Mouse (Mus musculus) ES-Bruce4 (cell line): ENCODE data around the gene Fblim1. TPM values are rescaled to one million over a fixed set of nuclear protein-coding genes. Genes with fewer than 3 reads are reported as not detected.

ENCODE experiments used
- H3K27ac ChIP-seq: 2 replicates; pipeline ENCODE4 v1.5.1; 2012; ENCODE audit warnings: low read length, inconsistent platforms; ENCODE audit not compliant: insufficient read depth
- H3K27me3 ChIP-seq: 2 replicates; pipeline ENCODE4 v1.6.1; 2012; ENCODE audit warnings: mild to moderate bottlenecking, low read length, inconsistent platforms; ENCODE audit not compliant: control insufficient read depth, poor library complexity, insufficient read depth, severe bottlenecking
- H3K36me3 ChIP-seq: 2 replicates; pipeline ENCODE4 v1.6.1; 2012; ENCODE audit warnings: inconsistent platforms, mild to moderate bottlenecking, low read length, moderate library complexity; ENCODE audit not compliant: control insufficient read depth, poor library complexity, insufficient read depth, severe bottlenecking
- H3K4me1 ChIP-seq: one replicate; pipeline ENCODE4 v1.8.1; 2011; ENCODE audit warnings: low read length; ENCODE audit not compliant: control insufficient read depth, insufficient read depth
- H3K4me3 ChIP-seq: 2 replicates; pipeline ENCODE4 v1.5.1; 2011; ENCODE audit warnings: low read depth, mild to moderate bottlenecking, low read length
- H3K9ac ChIP-seq: 2 replicates; pipeline ENCODE4 v1.6.1; 2012; ENCODE audit warnings: low read depth, mild to moderate bottlenecking, inconsistent platforms; ENCODE audit not compliant: poor library complexity, severe bottlenecking
- H3K9me3 ChIP-seq: replicated peaks from 2 replicates; pipeline ENCODE4 v1.6.1; 2012; ENCODE audit warnings: mild to moderate bottlenecking, low read length, inconsistent platforms; ENCODE audit not compliant: control insufficient read depth, poor library complexity, insufficient read depth, severe bottlenecking
- CTCF ChIP-seq: IDR thresholded peaks from one replicate; pipeline ENCODE4 v1.8.1; 2011; ENCODE audit warnings: low read depth, low read length
- EP300 ChIP-seq: IDR thresholded peaks from 2 replicates; pipeline ENCODE4 v1.6.1; 2011; ENCODE audit warnings: low read depth, low read length; ENCODE audit not compliant: insufficient read depth
- POLR2A ChIP-seq: IDR thresholded peaks from one replicate; pipeline ENCODE4 v1.8.1; 2011; ENCODE audit warnings: low read length; ENCODE audit not compliant: insufficient read depth
- polyA plus RNA-seq: library from polyadenylated mRNA; stranded (reverse); fragments of >200 nt; gene quantifications from 2 replicates; pipeline ENCODE4 v1.2.4, GENCODE M21; 2011; ENCODE audit warnings: low read depth; ENCODE audit not compliant: missing spikeins, insufficient read depth, insufficient read length

Fblim1 gene
- polyA plus RNA-seq, 1 experiment = 73.8 TPM

- Histone ChIP-seq H3K27ac (no peak overlapping the region), H3K9ac (no peak overlapping the region), H3K4me1 (no peaks in the 10 kb centered on the region), H3K4me3 (no peak overlapping the region), H3K36me3 (no peaks in the 10 kb centered on the region), H3K27me3 (no peaks in the 10 kb centered on the region), H3K9me3 (no peaks in the 10 kb centered on the region)
- TF ChIP-seq POLR2A (no peak), CTCF (no peak), EP300 (no peak)
These were observed 65.1 kb downstream of the Fblim1 start for GRCm38 (mm10) chr4:141540844-141541243.

DNA sequence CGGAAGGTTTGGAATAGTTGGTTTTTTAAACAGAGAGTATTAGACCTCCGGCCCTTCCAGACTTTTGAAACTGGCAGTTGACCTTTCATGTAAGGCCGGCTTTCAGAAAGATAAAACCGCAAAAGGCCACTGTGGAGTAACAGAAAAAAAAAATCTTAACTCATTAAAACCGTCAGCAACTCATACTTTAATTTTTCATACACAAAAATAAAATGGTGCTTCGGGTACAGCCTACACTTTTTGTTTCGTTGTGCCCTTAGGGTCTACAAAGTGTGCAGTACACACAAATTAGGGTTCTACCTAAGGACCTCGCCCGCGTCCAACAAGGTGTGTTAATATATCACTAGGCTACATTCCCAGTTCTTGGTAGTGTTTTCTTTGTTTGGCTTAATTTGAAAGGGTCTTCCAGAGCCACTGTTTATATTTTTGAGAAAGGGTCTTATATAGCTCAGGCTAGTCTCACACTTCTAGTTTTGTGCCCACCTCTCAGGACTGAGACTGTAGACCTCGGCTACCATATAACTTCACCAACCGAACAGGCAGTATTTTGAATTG lies 66.6 kb downstream of the Fblim1 start:
- TF ChIP-seq POLR2A = no peak
- TF ChIP-seq EP300 = no peak
- TF ChIP-seq CTCF = no peak
- Histone ChIP-seq H3K27me3 (no peaks in the 10 kb centered on the region), H3K4me1 (no peaks in the 10 kb centered on the region), H3K36me3 (no peaks in the 10 kb centered on the region), H3K9ac (no peak overlapping the region), H3K4me3 (no peak overlapping the region), H3K9me3 (no peaks in the 10 kb centered on the region), H3K27ac (no peak overlapping the region)

- H3K27me3 ChIP-seq = no peaks in the 10 kb centered on the region
- H3K36me3 ChIP-seq = no peaks in the 10 kb centered on the region
- peak within 1 kb of the TSS; percentile 46; the same call in 1 of the 2 replicates for H3K27ac ChIP-seq
- H3K9ac ChIP-seq = peak within 1 kb of the TSS; percentile 92
- H3K4me1 ChIP-seq = no peaks in the 10 kb centered on the region
- H3K9me3 ChIP-seq = no peaks in the 10 kb centered on the region
- TF ChIP-seq CTCF = no peak
- no peak for TF ChIP-seq POLR2A
- no peak for TF ChIP-seq EP300
- H3K4me3 ChIP-seq = peak within 1 kb of the TSS; percentile 91
These were observed 67.3 kb downstream of the Fblim1 start, which contains the start of gene Spen for GRCm38 (mm10) chr4:141538408-141539212. Gene Spen (minus strand): TSS chr4:141538597.

DNA sequence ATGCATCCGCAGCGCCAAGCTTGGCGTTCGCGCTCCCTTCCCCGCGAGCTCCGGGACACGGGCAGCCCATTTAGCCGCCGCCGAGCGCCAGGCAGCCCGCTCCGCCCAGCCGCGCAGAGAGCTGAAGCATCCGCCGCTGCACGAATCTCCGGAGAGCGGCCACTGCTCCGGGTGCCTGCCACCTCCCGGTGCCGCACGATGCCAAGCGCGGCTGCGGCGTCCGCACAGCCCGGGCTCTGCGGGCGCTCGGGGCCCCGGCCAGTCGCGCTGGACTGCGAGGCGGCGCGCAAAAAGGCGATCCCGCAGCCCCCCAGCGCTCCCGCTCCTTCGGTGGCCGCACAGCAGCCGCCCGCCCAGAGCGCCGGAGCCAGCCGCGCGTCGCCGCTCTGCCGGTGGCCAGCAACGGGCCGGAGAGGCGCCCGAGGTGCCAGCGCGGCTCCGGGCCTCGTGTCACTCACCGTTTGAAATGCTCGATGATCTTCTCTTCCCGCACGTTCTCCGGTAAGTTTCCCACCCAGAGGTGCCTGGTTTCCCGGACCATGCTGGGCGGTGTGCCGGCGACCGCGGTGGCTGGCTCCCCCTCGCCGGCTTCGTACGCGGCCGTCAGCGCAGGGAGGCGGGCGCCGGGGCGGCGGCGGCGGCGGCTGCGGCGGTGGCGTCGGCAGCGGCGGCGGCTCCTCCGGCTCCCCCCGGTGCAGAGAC lies 68.0 kb downstream of the Fblim1 start:
- H3K27ac ChIP-seq = no peak overlapping the region
- no peak for TF ChIP-seq CTCF
- TF ChIP-seq POLR2A = no peak
- no peak for TF ChIP-seq EP300
- no peaks in the 10 kb centered on the region for H3K4me1 ChIP-seq
- H3K9ac ChIP-seq = peak overlapping the region; percentile 92
- peak overlapping the region; percentile 71 for H3K4me3 ChIP-seq
- H3K36me3 ChIP-seq = no peaks in the 10 kb centered on the region
- no peaks in the 10 kb centered on the region for H3K9me3 ChIP-seq
- no peaks in the 10 kb centered on the region for H3K27me3 ChIP-seq

- Histone ChIP-seq H3K36me3 (no peaks in the 10 kb centered on the region), H3K4me3 (peak overlapping the region; percentile 71), H3K27me3 (no peaks in the 10 kb centered on the region), H3K9me3 (no peaks in the 10 kb centered on the region), H3K4me1 (peaks cover 1% of the 10 kb centered on the region), H3K27ac (no peak overlapping the region), H3K9ac (peak overlapping the region; percentile 92)
- TF ChIP-seq EP300 (no peak), POLR2A (no peak), CTCF (no peak)
These were observed 68.7 kb downstream of the Fblim1 start for GRCm38 (mm10) chr4:141537226-141537610.
